Mouse (Mus musculus) C2C12 (cell line): Measurements from ENCODE around the gene Prph. TPM values are rescaled to one million over a fixed set of nuclear protein-coding genes. Genes with fewer than 3 reads are reported as not detected.
"Not testable (repeated sequence)": the region's sequence is repeated elsewhere in the genome, so short reads cannot be mapped to it uniquely, and the experiment has no call there.

Experiments used
- H3K27me3 ChIP-seq: one replicate; pipeline ENCODE4 v1.6.1; 2011; ENCODE audit not compliant: control insufficient read depth, insufficient read depth, insufficient read length
- H3K36me3 ChIP-seq: one replicate; pipeline ENCODE4 v1.6.1; 2011; ENCODE audit not compliant: control insufficient read depth, insufficient read depth
- H3K4me3 ChIP-seq: one replicate; pipeline ENCODE4 v1.5.1; 2011; ENCODE audit warnings: mild to moderate bottlenecking, control low read depth; ENCODE audit not compliant: poor library complexity, insufficient read depth, severe bottlenecking
- H3K79me2 ChIP-seq: one replicate; pipeline ENCODE4 v1.6.1; 2011; ENCODE audit not compliant: control insufficient read depth, insufficient read depth
- H3K79me3 ChIP-seq: one replicate; pipeline ENCODE4 v1.6.1; 2011; ENCODE audit warnings: low read depth, control low read depth
- H3ac ChIP-seq: one replicate; pipeline ENCODE3; 2011; ENCODE audit warnings: low read depth; ENCODE audit not compliant: control insufficient read depth, insufficient read length
- CEBPB ChIP-seq: IDR thresholded peaks from one replicate; pipeline ENCODE4 v1.6.1; 2011; ENCODE audit warnings: low read depth, mild to moderate bottlenecking, control low read depth, moderate library complexity
- CTCF ChIP-seq: IDR thresholded peaks from one replicate; pipeline ENCODE4 v1.5.1; 2011; ENCODE audit not compliant: control insufficient read depth, insufficient read depth, insufficient read length
- FOSL1 ChIP-seq: IDR thresholded peaks from one replicate; pipeline ENCODE4 v1.8.0; 2011; ENCODE audit warnings: mild to moderate bottlenecking, low read length; ENCODE audit not compliant: poor library complexity, insufficient read depth, severe bottlenecking
- MAX ChIP-seq: IDR thresholded peaks from one replicate; pipeline ENCODE4 v1.6.1; 2011; ENCODE audit warnings: mild to moderate bottlenecking, control low read depth
- MYOD1 ChIP-seq: IDR thresholded peaks from one replicate; pipeline ENCODE4 v1.6.1; 2011; ENCODE audit warnings: low read depth; ENCODE audit not compliant: control insufficient read depth, insufficient read length
- MYOG ChIP-seq: IDR thresholded peaks from one replicate; pipeline ENCODE4 v1.6.1; 2011; ENCODE audit not compliant: control insufficient read depth, insufficient read length; ENCODE audit errors: extremely low read depth
- USF1 ChIP-seq: IDR thresholded peaks from one replicate; pipeline ENCODE4 v1.6.1; 2011; ENCODE audit warnings: low read depth, mild to moderate bottlenecking, control low read depth, moderate library complexity
- polyA plus RNA-seq: library from polyadenylated mRNA; unstranded; fragments of >200 nt; fragmentation: generic; extraction: Trizol; gene quantifications from one replicate; pipeline ENCODE4 v1.2.1, GENCODE M21; 2012; ENCODE audit warnings: missing spikeins

Prph gene
- polyA plus RNA-seq, 1 experiment: 1.3 TPM

DNA sequence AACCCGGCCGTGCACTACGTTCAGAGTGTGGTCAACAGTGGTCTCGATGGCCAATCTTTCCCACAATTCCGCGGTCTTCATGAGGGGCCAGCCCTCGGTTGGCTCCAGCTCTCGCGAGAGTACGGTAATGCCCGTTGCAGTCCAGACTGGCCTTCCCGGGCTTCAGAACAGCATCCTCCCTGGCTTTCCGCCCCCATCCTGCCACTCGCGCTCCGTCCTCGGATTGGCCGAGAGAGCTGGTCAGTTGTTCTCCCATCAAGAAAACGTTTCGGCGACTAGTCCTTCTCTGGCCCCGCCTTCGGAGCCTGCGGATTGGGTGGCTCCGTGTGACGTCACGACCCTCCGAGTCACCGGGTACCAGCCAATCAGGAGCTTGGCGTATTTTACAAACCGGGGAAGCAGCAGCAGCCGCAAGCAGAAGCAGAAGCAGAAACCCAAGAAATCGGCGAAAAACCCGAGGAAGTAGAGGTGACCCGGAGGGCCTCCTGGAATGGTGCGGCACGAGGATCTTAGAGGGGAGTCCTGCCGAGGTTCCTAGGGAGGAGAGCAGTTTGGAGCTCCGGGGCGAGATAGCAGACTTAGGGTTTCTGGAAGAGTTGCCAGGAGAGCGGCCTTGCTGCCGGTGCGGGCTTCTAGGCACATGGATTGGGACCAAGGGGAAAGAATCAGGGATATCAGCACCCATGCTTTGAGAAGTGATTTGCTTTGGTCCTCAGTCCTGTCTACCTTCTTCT, 19.8 kb downstream of the Prph start:
- Histone ChIP-seq H3K79me2 (peaks cover 42% of the 10 kb centered on the region), H3K4me3 (peak overlapping the region; percentile 76), H3K27me3 (no peaks in the 10 kb centered on the region), H3K79me3 (peaks cover 20% of the 10 kb centered on the region), H3K36me3 (peaks cover 34% of the 10 kb centered on the region), H3ac (peak overlapping the region; percentile 92)
- TF ChIP-seq CEBPB (no peak), USF1 (no peak), CTCF (no peak), FOSL1 (no peak), MAX (peak; percentile 85), MYOG (no peak)

DNA sequence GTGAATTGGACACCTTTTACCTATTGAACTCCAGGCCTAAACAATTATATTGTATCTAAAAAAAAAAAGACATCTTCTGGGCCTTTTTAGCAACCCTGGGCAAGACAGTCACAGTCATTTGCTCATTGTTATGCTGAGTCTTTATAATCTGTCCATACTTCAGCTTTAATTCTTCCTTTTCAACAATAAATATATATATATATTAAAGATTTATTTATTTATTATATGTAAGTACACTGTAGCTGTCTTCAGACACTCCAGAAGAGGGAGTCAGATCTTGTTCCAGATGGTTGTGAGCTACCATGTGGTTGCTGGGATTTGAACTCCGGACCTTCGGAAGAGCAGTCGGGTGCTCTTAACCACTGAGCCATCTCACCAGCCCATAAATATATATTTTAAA, 21.0 kb downstream of the Prph start:
- H3K27me3 ChIP-seq: not testable (repeated sequence)
- Histone ChIP-seq H3ac (peak overlapping the region; percentile 82), H3K79me3 (peaks cover 20% of the 10 kb centered on the region), H3K36me3 (peaks cover 46% of the 10 kb centered on the region), H3K79me2 (peaks cover 42% of the 10 kb centered on the region), H3K4me3 (peak overlapping the region; percentile 76)

DNA sequence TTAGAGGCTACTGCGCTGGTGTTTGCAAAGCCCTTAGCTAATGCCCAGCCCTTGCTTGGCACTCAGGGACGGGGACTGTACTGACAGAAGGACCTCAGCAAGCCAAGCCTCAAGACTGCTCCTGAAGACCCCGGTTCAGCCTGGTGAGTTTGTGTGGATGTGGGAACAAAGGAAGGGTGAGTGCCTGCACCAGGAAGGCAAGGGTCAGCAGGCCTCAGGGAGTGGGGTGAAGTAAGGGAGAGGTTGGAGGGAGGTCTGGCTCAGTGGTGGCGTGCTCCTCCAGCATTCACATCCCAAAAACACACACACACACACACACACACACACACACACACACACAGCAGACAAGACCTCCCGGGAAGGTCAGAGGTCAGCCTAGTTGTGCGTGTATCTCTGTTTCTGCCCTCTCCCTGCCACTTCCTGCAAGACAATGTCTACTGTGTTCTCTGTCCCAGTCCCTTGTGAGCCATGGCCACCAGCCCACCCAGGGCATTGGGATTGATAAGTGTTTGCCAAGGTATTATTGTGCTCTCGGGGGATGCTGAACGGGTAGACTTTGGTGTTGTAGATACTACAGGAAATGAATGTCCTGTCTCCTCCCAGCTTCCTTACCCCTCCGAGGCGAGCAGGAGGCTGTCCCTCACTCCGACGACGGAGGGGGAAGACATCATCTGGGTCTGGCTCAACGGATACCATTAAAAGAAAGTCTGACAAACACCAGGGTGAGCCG, 23.4 kb downstream of the Prph start:
- TF ChIP-seq USF1 (no peak), MYOD1 (no peak), MAX (no peak), FOSL1 (no peak), MYOG (no peak), CEBPB (no peak), CTCF (no peak)
- no peak overlapping the region for H3ac ChIP-seq
- peaks cover 42% of the 10 kb centered on the region for H3K79me2 ChIP-seq
- H3K27me3 ChIP-seq: no peaks in the 10 kb centered on the region
- H3K4me3 ChIP-seq: no peak overlapping the region
- peaks cover 20% of the 10 kb centered on the region for H3K79me3 ChIP-seq
- peaks cover 64% of the 10 kb centered on the region for H3K36me3 ChIP-seq

DNA sequence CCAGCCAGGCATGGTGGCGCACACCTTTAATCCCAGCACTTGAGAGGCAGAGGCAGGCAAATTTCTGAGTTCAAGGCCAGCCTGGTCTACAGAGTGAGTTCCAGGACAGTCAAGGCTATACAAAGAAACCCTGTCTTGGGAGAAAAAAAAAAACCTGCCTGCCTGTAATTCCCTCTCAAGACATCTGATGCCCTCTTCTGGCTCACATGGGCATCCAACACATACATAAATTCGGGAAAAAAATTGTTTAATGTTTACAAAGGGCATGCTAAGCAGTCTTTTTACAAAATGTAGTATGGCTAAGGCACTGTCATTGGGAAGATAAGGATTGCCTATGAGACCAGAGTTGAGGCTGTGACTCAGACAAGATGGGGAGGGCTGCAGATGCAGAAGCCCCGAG, 24.8 kb downstream of the Prph start:
- Histone ChIP-seq H3K27me3 (no peaks in the 10 kb centered on the region), H3K79me3 (peaks cover 20% of the 10 kb centered on the region), H3K79me2 (peaks cover 40% of the 10 kb centered on the region), H3K36me3 (peaks cover 73% of the 10 kb centered on the region), H3K4me3 (no peak overlapping the region), H3ac (no peak overlapping the region)
- TF ChIP-seq FOSL1: no peak
- TF ChIP-seq USF1: no peak
- TF ChIP-seq CTCF: no peak
- no peak for TF ChIP-seq MYOD1
- no peak for TF ChIP-seq MAX
- TF ChIP-seq MYOG: no peak

DNA sequence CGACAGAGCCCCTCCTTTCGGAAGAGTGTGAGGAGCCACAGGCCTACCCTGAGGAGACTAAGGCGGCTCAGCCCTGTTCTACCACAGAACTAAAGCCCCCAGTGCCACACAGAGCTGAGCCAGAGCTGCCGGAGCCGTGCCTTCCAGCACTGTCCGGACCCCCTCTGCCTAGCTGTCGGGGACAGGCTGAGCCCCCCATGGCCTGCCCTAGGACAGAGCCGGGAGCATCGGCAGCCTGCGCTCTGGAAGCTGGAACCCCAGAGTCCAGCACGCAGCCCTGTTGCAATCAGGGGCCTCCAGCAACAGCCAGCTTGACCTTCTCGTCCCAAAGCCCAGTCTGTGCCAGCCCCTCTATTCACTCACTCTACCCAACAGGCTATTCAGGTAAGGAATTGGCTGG, 27.3 kb downstream of the Prph start:
- no peak overlapping the region for H3K4me3 ChIP-seq
- H3K79me2 ChIP-seq: peaks cover 15% of the 10 kb centered on the region
- no peaks in the 10 kb centered on the region for H3K27me3 ChIP-seq
- H3K36me3 ChIP-seq: peaks cover 64% of the 10 kb centered on the region
- peaks cover under 1% of the 10 kb centered on the region for H3K79me3 ChIP-seq
- no peak overlapping the region for H3ac ChIP-seq
- TF ChIP-seq FOSL1: no peak
- no peak for TF ChIP-seq MYOG
- TF ChIP-seq MYOD1: no peak

DNA sequence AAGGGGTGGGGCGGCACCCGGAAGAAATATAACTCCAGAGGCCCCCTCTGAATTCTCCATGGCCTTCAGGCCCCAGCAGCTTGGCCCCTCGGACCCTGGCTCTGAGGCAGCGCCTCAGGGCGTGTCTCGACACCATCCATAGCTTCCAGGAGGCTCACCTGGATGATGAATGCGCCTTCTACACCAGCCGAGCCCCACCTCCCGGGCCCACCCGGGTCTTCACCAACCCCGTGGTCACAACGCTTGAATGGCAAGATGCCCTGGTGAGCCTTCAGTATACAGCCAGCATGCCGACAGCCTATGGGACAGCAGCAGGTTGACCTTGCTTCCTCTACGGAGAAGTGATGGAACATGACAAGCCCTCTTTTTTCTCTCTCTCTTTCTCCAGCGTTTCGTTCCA, 27.9 kb downstream of the Prph start:
- no peak for TF ChIP-seq MAX
- no peak for TF ChIP-seq MYOG
- no peak for TF ChIP-seq CEBPB
- no peak for TF ChIP-seq FOSL1
- TF ChIP-seq USF1: no peak

More for the DNA sequence above, 27.9 kb downstream of the Prph start:
- Histone ChIP-seq H3ac (no peak overlapping the region), H3K36me3 (peaks cover 59% of the 10 kb centered on the region), H3K27me3 (no peaks in the 10 kb centered on the region), H3K79me2 (peaks cover 10% of the 10 kb centered on the region), H3K79me3 (no peaks in the 10 kb centered on the region), H3K4me3 (no peak overlapping the region)
